Mouse (Mus musculus): ENCODE data around the gene Prss36.
"Not testable (repeated sequence)": the region's sequence is repeated elsewhere in the genome, so short reads cannot be mapped to it uniquely, and the experiment has no call there.

Gene Prss36

DNA sequence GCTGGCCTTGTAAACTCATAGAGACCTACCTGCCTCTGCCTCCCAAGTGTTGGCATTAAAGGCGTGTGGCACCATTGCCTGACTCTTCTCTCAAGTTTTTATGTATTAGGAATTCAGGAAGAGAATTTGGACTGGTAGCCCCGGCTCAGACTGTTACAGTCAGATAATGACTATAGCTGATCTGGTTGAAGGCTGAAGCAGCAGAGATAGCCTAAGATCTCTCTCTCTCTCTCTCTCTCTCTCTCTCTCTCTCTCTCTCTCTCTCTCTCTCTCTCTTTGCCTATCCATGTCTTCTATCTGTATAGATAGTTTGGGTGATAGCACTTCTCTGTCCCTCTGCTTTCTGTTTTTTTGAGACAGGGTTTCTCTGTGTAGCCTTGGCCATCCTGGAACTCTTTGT lies 44.8 kb downstream of the Prss36 start:
- no peak for DNase-seq

DNA sequence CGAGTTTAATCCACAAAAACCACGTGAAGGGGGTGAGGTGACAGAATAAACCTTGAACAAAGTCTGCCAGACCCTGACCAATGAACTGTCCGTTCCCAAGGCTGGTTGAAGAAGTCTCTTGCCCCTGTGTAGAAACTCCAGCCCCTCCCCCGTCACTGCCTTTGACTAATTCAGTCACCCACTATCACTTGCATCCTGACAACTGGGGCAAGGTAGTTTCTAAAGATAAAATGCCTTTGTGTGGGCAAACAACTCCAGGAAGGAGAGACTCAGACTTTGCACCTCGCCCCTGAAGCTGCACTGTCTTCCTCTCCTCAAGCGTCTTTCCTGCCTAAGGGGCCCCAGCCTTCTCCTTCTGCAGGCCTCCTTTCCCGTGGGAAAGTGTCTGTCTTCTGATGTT lies 46.5 kb downstream of the Prss36 start:
- no peak for DNase-seq

DNA sequence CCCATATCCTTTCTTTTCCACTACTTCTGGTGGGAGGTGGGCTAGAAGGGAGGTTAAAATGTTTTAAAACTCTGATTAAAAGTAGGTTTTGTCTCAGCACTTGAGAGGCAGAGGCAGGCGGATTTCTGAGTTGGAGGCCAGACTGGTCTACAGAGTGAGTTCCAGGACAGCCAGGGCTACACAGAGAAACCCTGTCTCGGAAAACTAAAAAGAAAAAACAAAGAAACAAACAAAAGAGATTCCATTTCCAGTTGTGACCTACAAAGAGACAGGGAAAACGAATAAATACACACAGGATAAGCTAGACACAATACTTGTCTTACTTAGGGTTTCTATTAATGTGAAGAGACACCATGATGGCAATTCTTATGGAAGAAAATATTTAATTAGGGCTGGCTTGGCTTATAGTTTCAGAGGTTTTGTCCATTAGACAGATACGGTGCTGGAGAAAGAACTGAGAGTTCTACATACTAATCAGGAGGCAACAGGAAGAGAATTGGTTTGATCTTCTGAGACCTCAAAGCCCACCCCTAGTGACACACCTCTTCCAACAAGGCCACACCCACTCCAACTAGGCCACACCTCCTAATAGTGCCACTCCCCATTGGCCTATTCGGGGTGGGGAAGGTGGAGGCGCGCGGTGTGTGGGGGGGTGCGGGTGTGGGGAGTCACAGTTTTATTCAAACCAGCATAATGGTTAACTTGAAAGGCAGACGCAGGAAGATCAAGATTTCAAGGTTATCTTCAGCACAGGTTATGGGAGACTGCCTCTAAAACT lies 48.2 kb downstream of the Prss36 start:
- DNase-seq = no peak

DNA sequence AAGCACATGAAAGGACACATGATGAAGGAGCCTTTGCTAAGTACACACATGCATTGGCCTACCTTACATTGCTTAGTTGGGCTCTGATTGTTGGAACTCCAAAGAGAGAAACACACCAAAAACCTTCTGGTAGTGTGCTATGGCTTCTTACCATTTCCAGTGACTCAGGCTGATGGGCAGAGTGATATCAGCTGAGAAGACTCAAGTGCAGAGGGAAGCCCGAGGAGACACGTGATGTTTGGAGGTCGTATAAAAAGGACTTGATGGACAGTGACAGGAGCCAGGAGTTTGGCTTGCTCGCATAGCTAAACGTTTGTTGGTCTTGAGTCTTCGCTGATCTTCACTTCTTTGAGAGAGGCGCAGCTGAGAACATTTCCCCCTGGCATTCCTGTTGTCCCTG lies 49.0 kb downstream of the Prss36 start:
- DNase-seq = no peak

DNA sequence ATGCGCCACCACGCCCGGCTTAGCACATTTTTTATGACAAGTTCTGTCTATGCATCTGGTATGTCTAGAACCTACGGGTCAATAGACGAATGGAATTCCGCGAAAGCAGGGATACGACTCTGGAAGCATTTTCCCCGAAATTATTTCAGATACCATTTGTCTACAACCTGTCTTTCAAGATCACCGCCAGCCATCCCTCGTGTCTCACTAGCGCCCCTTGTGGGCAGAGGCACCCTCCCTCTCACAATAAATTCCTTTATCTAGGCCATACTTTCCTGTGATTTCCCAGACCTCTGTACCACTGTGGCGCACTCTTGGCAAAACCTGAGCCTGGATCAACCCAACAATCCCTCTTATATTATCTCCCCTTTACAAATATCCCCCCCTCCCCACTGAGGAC lies 50.1 kb downstream of the Prss36 start:
- peak; percentile 51 to 72 for DNase-seq

DNA sequence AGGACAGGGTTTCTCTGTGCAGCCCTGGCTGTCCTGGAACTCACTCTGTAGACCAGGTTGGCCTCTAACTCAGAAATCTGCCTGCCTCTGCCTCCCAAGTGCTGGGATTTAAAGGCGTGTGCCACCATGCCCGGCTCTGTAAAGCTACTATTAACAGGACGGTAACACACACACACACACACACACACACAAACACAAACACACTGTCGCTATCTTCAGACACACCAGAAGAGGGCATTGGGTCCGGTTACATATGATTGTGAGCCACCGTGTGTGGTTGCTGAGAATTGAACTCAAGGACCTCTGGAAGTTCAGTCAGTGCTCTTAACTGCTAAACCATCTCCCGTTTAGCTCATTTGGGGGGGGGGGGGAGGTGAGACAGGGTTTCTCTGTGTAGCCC lies 50.6 kb downstream of the Prss36 start:
- DNase-seq = not testable (repeated sequence)

DNA sequence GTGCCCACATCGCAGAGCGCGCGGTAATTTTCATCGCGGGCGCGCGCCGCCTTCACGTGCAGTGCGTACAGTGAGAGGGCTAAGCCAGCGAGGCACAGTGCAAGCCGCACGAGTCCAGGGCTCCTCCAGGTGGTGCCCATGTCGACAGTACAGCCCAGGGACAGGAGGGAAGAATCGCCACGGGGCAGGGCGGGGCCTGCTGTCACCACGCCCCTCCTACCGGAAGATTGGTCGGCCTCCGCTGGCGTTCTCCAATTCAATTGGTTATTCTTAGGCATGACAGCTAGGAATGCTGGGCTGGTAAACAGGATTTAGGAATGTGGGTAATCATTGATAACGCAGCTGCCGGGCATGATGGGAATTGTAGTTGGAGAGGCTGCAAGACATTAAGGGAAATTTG lies 51.1 kb downstream of the Prss36 start, which contains the start of the genes Gm21974 and Vkorc1:
Gene Gm21974, minus strand, starts transcription at position 13 of the 400 bp plus-strand sequence.
Gene Vkorc1, minus strand, starts transcription at position 176 of the 400 bp plus-strand sequence.
- DNase-seq = peak; percentile 95 to 98

DNA sequence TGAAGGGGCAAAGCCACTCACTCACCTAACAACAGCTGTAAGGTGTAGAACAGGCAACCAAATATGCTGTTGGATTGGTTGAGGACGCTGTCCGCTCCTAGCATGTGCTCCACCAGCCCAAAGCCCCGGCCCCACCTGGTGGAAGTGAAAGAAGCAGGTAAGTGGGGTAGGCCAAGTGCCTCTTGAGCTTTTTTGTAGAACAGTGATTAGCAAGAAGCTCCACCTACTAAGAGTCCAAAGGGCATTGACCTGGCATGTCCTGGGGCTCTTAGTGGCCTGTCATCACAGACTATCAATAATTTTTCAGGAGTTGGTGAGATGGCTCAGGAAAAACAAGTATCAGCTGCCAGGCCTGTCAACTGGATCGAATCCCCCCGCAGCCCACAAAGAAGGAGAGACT lies 52.0 kb downstream of the Prss36 start:
- no peak for DNase-seq

DNA sequence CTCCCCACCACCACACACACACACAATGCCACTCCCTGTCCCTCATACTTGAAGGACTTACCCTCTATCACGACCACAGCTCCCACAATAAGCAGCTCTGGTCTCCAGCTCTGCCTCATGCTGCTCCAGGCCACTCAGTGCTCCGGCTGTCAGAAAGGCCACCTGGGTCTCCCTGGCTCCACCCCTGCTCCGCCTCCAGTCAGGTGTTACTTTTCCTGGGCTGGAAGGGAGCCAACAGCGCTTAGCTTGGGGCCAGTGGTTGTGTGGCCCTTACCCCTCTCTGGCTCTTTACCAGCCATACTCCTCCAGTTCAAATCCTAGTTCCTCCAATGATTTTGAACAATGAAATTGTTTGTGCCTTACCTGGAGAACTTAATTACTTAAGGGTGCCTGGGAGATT lies 55.7 kb downstream of the Prss36 start, which contains the start of gene Prss53:
Gene Prss53, minus strand, starts transcription at position 173 of the 400 bp plus-strand sequence.
- peak; percentile 30 to 55 for DNase-seq

DNA sequence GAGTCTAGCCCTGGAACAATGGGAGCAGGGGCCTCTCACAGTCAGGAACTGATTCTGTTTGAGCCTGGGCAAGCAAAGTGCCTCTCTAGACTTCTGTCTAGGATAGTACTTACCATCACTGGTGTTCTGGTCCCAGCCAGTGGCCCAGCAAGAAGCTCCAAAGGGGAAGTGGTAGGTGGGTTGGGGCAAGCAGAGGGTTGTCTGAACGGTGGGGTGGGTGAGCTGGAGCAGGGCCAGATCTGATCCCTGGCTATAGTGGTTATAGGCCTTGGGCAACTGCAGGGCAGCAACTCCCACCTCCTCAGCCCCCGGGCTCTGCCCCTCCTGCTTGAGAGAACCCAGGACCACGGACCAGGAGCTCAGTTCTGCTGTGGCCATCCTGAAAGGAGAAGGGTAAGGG lies 57.7 kb downstream of the Prss36 start:
- DNase-seq = no peak

DNA sequence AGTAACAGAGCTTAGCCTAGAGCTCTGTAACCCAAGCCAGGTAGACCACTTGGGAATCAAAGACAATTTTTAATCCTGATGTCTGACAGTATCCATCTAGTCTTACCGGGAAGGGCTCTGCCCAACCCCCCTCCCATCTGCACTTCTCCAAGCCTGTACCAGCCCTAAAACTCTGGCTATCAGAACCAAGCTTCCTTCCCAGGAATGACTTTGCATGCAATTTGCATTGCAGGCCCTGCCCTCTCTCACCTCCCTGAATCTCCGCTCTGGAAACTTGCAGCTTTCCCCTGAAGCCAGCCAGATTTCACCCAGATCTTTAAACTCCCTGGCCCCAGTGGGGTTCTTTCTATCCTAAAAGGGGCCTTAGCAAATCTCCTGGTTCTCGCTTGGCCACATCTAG lies 58.7 kb downstream of the Prss36 start:
- DNase-seq = no peak

DNA sequence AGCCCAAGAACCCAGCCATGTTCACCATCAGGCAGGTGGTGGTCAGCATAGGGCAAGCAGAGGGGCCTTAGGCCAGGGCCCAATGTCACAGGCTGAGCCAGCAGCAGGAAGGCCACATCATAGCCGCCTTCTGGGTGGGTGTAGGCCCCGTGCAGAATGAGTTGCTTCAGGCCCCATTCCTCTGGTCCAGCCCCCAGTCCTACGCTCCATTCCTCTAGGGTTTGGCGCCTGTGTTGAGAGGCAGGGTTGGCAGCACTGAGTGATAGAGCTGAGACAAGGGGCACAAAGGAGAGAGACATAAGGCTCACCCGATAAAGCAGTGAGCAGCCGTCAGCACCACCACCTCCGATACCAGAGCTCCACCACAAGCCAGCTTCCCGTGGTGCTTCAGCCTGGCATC lies 59.3 kb downstream of the Prss36 start:
- no peak for DNase-seq

DNA sequence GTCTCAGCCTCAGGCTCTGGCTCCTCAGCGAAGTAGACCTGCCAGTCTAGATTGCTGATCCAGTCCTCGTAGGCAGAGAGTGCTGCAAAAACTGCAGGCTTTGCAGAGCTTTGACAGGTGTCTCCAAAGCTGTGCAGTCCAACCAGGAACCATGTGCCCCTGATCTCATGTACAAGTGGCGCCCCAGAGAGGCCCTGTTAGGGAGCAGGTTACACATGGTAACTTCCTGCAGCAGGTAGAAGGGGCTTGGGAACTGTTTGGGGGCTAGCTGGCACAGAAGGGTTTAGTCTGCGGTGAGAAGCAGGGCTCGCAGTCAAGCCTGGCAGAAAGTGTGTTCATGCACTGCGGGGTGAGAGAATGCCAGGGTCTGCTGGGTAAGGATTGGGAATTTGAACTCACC lies 60.0 kb downstream of the Prss36 start:
- DNase-seq = no peak

DNA sequence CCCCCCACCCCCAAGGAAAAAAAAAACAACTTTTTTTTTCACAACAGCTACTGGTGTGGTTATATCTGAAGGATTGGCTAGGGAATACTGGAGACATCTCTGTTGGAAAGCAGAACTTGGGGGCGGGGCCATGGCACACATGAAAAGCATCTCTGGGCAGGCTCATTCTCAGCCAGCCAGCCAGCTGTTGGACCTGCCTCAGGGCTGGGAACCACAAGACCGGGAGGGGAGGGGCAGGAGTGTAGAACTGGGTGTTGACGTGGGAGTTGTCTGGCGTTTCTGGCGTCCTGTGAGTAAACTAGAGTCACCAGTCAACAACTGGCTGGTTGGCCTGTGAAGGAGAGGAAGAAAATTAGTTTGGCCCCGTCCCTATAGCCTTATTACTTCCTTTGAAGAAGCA lies 60.6 kb downstream of the Prss36 start:
- DNase-seq = peak; percentile 59 to 86

All from lung, postnatal 4 days (tissue).